Mouse (Mus musculus) frontal cortex, postnatal 36 days (tissue): ENCODE data around the gene Ddhd1.
A peak's percentile ranks its signal among the peaks of the same experiment; 100 is the strongest.

Experiments used
- DNase-seq, 2 experiments: peaks; one replicate each; pipeline ENCODE4 v3.0.0; 2022; ENCODE audit warnings: low spot score in 2 of 2

Ddhd1 gene

GRCm38 (mm10) chr14:45580923-45581827 lies 76.8 kb downstream of the Ddhd1 start:
- DNase-seq, result peak in 1 of 2 experiments; percentile 43

- peak; percentile 55 to 71 for DNase-seq
Measured at GRCm38 (mm10) chr14:45566066-45566937, 91.6 kb downstream of the Ddhd1 start.

- peak; percentile 47 to 52 for DNase-seq
Measured at GRCm38 (mm10) chr14:45565216-45566065, 92.5 kb downstream of the Ddhd1 start.

GRCm38 (mm10) chr14:45563577-45563976 lies 94.4 kb downstream of the Ddhd1 start:
- no peak for DNase-seq

- peak; percentile 60 to 70 for DNase-seq
Measured at GRCm38 (mm10) chr14:45561681-45562080, 96.3 kb downstream of the Ddhd1 start.

- no peak for DNase-seq
Measured at GRCm38 (mm10) chr14:45559018-45559417, 98.9 kb downstream of the Ddhd1 start.

GRCm38 (mm10) chr14:45554336-45554735 lies 103.6 kb downstream of the Ddhd1 start:
- no peak for DNase-seq

GRCm38 (mm10) chr14:45553854-45554253 lies 104.1 kb downstream of the Ddhd1 start:
- peak in 1 of 2 experiments; percentile 41 for DNase-seq

- DNase-seq, result no peak
Measured at GRCm38 (mm10) chr14:45552431-45552830, 105.5 kb downstream of the Ddhd1 start.

GRCm38 (mm10) chr14:45551121-45551768 lies 106.7 kb downstream of the Ddhd1 start:
- DNase-seq, result peak in 1 of 2 experiments; percentile 43

GRCm38 (mm10) chr14:45550010-45550647 lies 107.8 kb downstream of the Ddhd1 start:
- DNase-seq, result peak in 1 of 2 experiments; percentile 71

- no peak for DNase-seq
Measured at GRCm38 (mm10) chr14:45548118-45548517, 109.8 kb downstream of the Ddhd1 start.

- no peak for DNase-seq
Measured at GRCm38 (mm10) chr14:45544905-45545304, 113.0 kb downstream of the Ddhd1 start.

GRCm38 (mm10) chr14:45544026-45544425 lies 113.9 kb downstream of the Ddhd1 start:
- no peak for DNase-seq

GRCm38 (mm10) chr14:45539659-45540468 lies 118.1 kb downstream of the Ddhd1 start:
- peak in 1 of 2 experiments; percentile 71 for DNase-seq
